Mouse (Mus musculus) heart, embryonic 14.5 days (tissue): ENCODE results near the gene Ptprn2. TPM values are rescaled to one million over a fixed set of nuclear protein-coding genes. Genes with fewer than 3 reads are reported as not detected.

Experiments
- ATAC-seq: fragments of 200-750 bp; cut with Nextera tagmentation; 2 replicates; pipeline ENCODE4 v1.8.0; 2017; ENCODE audit warnings: low read depth, moderate TSS enrichment; ENCODE audit not compliant: insufficient number of reproducible peaks, insufficient read depth, low FRiP score
- H3K27ac ChIP-seq, 2 experiments: fragments of 200-500 bp in 1 of 2; fragments of 300-500 bp in 1 of 2; sonication (generic) in 1 of 2; replicated peaks in 1 of 2; 2 replicates each; pipeline ENCODE4 v1.5.1; 2012 to 2014; ENCODE audit warnings: low read depth in 2 of 2, low read length in 2 of 2, control low read depth in 1 of 2, mild to moderate bottlenecking in 1 of 2, mixed read lengths in 1 of 2; ENCODE audit not compliant: control insufficient read depth in 1 of 2, insufficient read depth in 1 of 2
- H3K27me3 ChIP-seq: fragments of 300-500 bp; sonication (generic); 2 replicates; pipeline ENCODE4 v1.6.1; 2014; ENCODE audit warnings: mild to moderate bottlenecking, low read length, control low read depth; ENCODE audit not compliant: control insufficient read depth, insufficient read depth
- H3K36me3 ChIP-seq: fragments of 300-500 bp; sonication (generic); 2 replicates; pipeline ENCODE4 v1.6.1; 2014; ENCODE audit warnings: mild to moderate bottlenecking, control low read depth, low read length, mixed read lengths; ENCODE audit not compliant: control insufficient read depth, insufficient read depth
- H3K4me1 ChIP-seq, 2 experiments: fragments of 200-500 bp in 1 of 2; fragments of 300-500 bp in 1 of 2; sonication (generic) in 1 of 2; 2 replicates each; pipeline ENCODE4 v1.6.1; 2012 to 2014; ENCODE audit warnings: low read length in 2 of 2, control low read depth in 1 of 2, mixed read lengths in 1 of 2; ENCODE audit not compliant: control insufficient read depth in 2 of 2, insufficient read depth in 2 of 2
- H3K4me2 ChIP-seq: fragments of 300-500 bp; sonication (generic); 2 replicates; pipeline ENCODE4 v1.6.1; 2014; ENCODE audit warnings: mild to moderate bottlenecking, low read length
- H3K4me3 ChIP-seq, 2 experiments: fragments of 200-500 bp in 1 of 2; fragments of 300-500 bp in 1 of 2; sonication (generic) in 1 of 2; 2 replicates each; pipeline ENCODE4 v1.5.1; 2012 to 2014; ENCODE audit warnings: low read length in 2 of 2, mild to moderate bottlenecking in 2 of 2, control low read depth in 1 of 2, low read depth in 1 of 2, moderate library complexity in 1 of 2; ENCODE audit not compliant: control insufficient read depth in 1 of 2, insufficient read depth in 1 of 2
- H3K9ac ChIP-seq: fragments of 300-500 bp; sonication (generic); 2 replicates; pipeline ENCODE4 v1.6.1; 2014; ENCODE audit warnings: mild to moderate bottlenecking, low read length
- H3K9me3 ChIP-seq: fragments of 300-500 bp; sonication (generic); 2 replicates; pipeline ENCODE4 v1.6.1; 2016; ENCODE audit warnings: low read length, control low read depth; ENCODE audit not compliant: control insufficient read depth
- WGBS: fragments of 180-500 bp; shearing (Covaris S2); extraction: QIAGEN DNeasy Blood & Tissue Kit; methylation state at CpG from one replicate; pipeline ENCODE4 v1.1.7; 2014; 5-methylcytosine and 5-hydroxymethylcytosine counted together
- polyA plus RNA-seq: library from polyadenylated mRNA; unstranded; fragments of >200 nt; fragmentation: Nextera tagmentation; extraction: Ambion mirVana; gene quantifications from 2 replicates; pipeline ENCODE4 v1.2.1, GENCODE M21; 2014

The Ptprn2 gene
- polyA plus RNA-seq, 1 experiment from 2014 or later: 0.20 TPM

DNA sequence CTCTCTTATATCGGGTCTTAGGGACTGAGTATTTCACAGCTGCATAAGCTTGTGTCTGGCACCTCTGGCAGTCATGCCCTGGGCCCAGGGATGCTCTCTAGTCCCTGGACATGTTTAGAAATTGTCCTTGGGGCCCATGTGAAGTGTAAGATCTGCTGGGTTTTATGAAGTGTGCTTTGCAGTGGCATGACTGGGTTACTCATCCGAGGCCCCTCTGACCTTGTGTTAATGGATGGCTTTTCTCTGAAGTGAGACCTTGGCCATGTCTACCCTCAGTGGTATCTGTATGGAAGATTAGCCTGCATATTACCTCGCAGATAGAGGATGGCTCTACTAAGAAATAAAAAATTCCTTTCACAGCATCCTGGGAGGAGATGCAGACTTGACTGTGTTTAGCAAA, 464.2 kb downstream of the Ptprn2 start:
- no peak overlapping the region for H3K9ac ChIP-seq
- H3K9me3 ChIP-seq: no peaks in the 10 kb centered on the region
- H3K27me3 ChIP-seq: no peaks in the 10 kb centered on the region
- WGBS: 66% methylated on average over 3 of the region's 3 CpGs
- no peak overlapping the region for H3K27ac ChIP-seq
- H3K4me3 ChIP-seq: no peak overlapping the region
- H3K4me2 ChIP-seq: no peak overlapping the region
- ATAC-seq: no peak
- no peaks in the 10 kb centered on the region for H3K36me3 ChIP-seq
- no peaks in the 10 kb centered on the region for H3K4me1 ChIP-seq

- no peak overlapping the region for H3K9ac ChIP-seq
- 66% methylated on average over 13 of the region's 13 CpGs for whole genome bisulfite sequencing
- H3K4me1 ChIP-seq: peaks cover 0 to 3% of the 10 kb centered on the region in 2 experiments; a peak in 2 of 4 replicates
- ATAC-seq: no peak
- no peaks in the 10 kb centered on the region for H3K27me3 ChIP-seq
- no peaks in the 10 kb centered on the region for H3K9me3 ChIP-seq
- no peak overlapping the region for H3K4me3 ChIP-seq
- no peaks in the 10 kb centered on the region for H3K36me3 ChIP-seq
- no peak overlapping the region for H3K27ac ChIP-seq
- no peak overlapping the region for H3K4me2 ChIP-seq
Measured at GRCm38 (mm10) chr12:116952452-116953205, 467.1 kb downstream of the Ptprn2 start.

GRCm38 (mm10) chr12:116959164-116959563, 473.6 kb downstream of the Ptprn2 start:
- Histone ChIP-seq H3K9ac (no peak overlapping the region), H3K4me2 (no peak overlapping the region), H3K4me1 (peaks cover 0 to 3% of the 10 kb centered on the region in 2 experiments; a peak in 2 of 4 replicates), H3K27ac (no peak overlapping the region), H3K9me3 (no peaks in the 10 kb centered on the region), H3K27me3 (no peaks in the 10 kb centered on the region), H3K4me3 (no peak overlapping the region), H3K36me3 (no peaks in the 10 kb centered on the region)
- ATAC-seq: no peak
- 69% methylated on average over 2 of the region's 2 CpGs for WGBS

DNA sequence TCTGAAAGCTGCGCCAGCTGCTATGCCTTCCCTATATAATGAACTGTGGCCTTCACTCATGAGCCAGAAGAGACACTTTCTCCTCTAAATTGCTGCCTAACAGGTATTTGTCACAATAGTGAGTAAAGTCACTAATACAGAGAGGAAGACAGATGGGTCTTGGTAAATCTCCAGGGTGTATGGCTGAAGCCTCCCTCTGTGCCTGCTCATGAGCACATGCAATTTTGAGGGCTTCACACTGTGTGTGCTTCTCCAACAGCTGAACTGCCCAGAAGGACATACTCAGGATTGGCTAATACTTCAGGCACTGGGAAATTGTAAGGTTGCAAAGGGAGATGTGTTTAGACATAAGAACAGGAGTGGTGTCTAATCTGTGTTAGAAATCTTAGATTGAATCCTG, 478.4 kb downstream of the Ptprn2 start:
- Histone ChIP-seq H3K36me3 (no peaks in the 10 kb centered on the region), H3K4me1 (no peaks in the 10 kb centered on the region), H3K27me3 (no peaks in the 10 kb centered on the region), H3K9me3 (no peaks in the 10 kb centered on the region), H3K4me3 (no peak overlapping the region), H3K4me2 (no peak overlapping the region), H3K9ac (no peak overlapping the region), H3K27ac (no peak overlapping the region)
- 96% methylated on average over 1 of the region's 1 CpGs for WGBS
- no peak for ATAC-seq

- peaks cover 0 to 2% of the 10 kb centered on the region in 2 experiments; a peak in 1 of 4 replicates for H3K4me1 ChIP-seq
- H3K9ac ChIP-seq: no peak overlapping the region
- H3K27me3 ChIP-seq: no peaks in the 10 kb centered on the region
- no peaks in the 10 kb centered on the region for H3K36me3 ChIP-seq
- no peak for ATAC-seq
- no peak overlapping the region for H3K4me3 ChIP-seq
- no peaks in the 10 kb centered on the region for H3K9me3 ChIP-seq
- 68% methylated on average over 8 of the region's 8 CpGs for WGBS
- no peak overlapping the region for H3K27ac ChIP-seq
- no peak overlapping the region for H3K4me2 ChIP-seq
Measured at GRCm38 (mm10) chr12:116968215-116968939, 482.9 kb downstream of the Ptprn2 start.

- Histone ChIP-seq H3K36me3 (no peaks in the 10 kb centered on the region), H3K4me3 (no peak overlapping the region), H3K4me2 (no peak overlapping the region), H3K9me3 (no peaks in the 10 kb centered on the region), H3K9ac (no peak overlapping the region), H3K27me3 (no peaks in the 10 kb centered on the region), H3K27ac (no peak overlapping the region), H3K4me1 (no peaks in the 10 kb centered on the region)
- 83% methylated on average over 5 of the region's 5 CpGs for WGBS
- no peak for ATAC-seq
Measured at GRCm38 (mm10) chr12:116975547-116975946, 490.0 kb downstream of the Ptprn2 start.

DNA sequence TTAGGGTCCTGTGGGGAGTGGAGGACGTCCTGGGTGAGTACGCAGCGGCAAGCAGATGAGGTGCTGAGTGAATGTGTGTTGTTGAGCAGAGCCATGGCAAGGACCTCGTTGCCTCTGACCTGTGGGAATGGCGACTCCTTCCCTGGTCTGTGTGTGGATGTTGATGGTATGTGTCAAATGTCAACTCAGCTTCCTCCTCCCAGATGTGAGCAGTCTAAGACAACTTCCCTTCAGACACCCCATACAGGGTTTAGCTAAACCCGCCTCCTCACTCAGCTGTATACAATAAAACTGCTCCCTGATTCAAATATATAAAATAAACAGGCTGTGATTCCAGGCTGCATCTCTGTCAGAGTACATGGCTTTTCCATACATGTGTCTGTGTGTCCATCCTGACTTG, 491.5 kb downstream of the Ptprn2 start:
- Histone ChIP-seq H3K36me3 (no peaks in the 10 kb centered on the region), H3K4me2 (no peak overlapping the region), H3K27ac (no peak overlapping the region), H3K4me3 (no peak overlapping the region), H3K9ac (no peak overlapping the region), H3K4me1 (no peaks in the 10 kb centered on the region), H3K9me3 (no peaks in the 10 kb centered on the region), H3K27me3 (no peaks in the 10 kb centered on the region)
- WGBS: 48% methylated on average over 6 of the region's 6 CpGs
- ATAC-seq: no peak
